In genomic region chr7:37388843-37389702, GRCm38 (mm10) we compare ENCODE assay signal across 10 mouse cellular contexts.
DNase-seq lines count a peak whose midpoint lies in the region; ATAC-seq lines count a peak whose summit lies in the region.
"Had no signal": no experiment of that assay in that cellular context is flagged by ENCODE, and none has a peak within 500 bp of the region (broad histone marks: within the 10 kb centered on the region; RNA-seq: fewer than 3 reads in every experiment).

No protein-coding gene starts in this region.

- peaks cover 4% of the 10 kb centered on the region; the same call in 1 of the 2 replicates for H3K4me1 ChIP-seq in forebrain, embryonic 14.5 days (ENCODE audit: control insufficient read depth, insufficient read depth, low read length)
- H3K4me1 ChIP-seq: liver, embryonic 12.5 days had no signal

- DNase-seq in cerebellum, adult 18-20 months, result peak; percentile 66 to 75
- DNase-seq in forebrain, embryonic 14.5 days (ENCODE audit: low spot score), result no peak
- peak; percentile 65 to 80 for DNase-seq in layer of hippocampus, adult 8-10 months (ENCODE audit: low spot score in 2 of 2)
- no peak for DNase-seq in ovary, postnatal 36 days (ENCODE audit: low spot score)
- no peak for DNase-seq in kidney, adult 8-10 months
- no peak for DNase-seq in kidney, postnatal 14 days
- DNase-seq: heart, postnatal 4 days had no signal

- no peak overlapping the region for H3K27ac ChIP-seq in forebrain, embryonic 14.5 days (ENCODE audit: low read depth, low read length)
- H3K27ac ChIP-seq: liver, embryonic 12.5 days had no signal

- no peaks in the 10 kb centered on the region for H3K36me3 ChIP-seq in forebrain, embryonic 14.5 days (ENCODE audit: control insufficient read depth, insufficient read depth, low read length)
- H3K36me3 ChIP-seq: liver, embryonic 12.5 days had no signal

- H3K4me3 ChIP-seq in forebrain, embryonic 14.5 days (ENCODE audit: low read depth, low read length), result no peak overlapping the region
- H3K4me3 ChIP-seq: liver, embryonic 12.5 days had no signal

- no peaks in the 10 kb centered on the region for H3K27me3 ChIP-seq in forebrain, embryonic 14.5 days (replicated peaks; ENCODE audit: control insufficient read depth, insufficient read depth, low read length)
- H3K27me3 ChIP-seq: liver, embryonic 12.5 days had no signal

- no peaks in the 10 kb centered on the region for H3K9me3 ChIP-seq in forebrain, embryonic 14.5 days (replicated peaks; ENCODE audit: control insufficient read depth, low read length)
- H3K9me3 ChIP-seq: liver, embryonic 12.5 days had no signal

- no peak overlapping the region for H3K9ac ChIP-seq in forebrain, embryonic 14.5 days (ENCODE audit: low read length)
- H3K9ac ChIP-seq: liver, embryonic 12.5 days had no signal

- H3K4me2 ChIP-seq in forebrain, embryonic 14.5 days (ENCODE audit: low read length), result no peak overlapping the region
- H3K4me2 ChIP-seq: liver, embryonic 12.5 days had no signal

- peak; percentile 59 for ATAC-seq in cerebellum, adult (ENCODE audit: insufficient number of reproducible peaks, low FRiP score, low TSS enrichment)
- peak; percentile 26; the same call in 1 of the 2 replicates for ATAC-seq in forebrain, embryonic 14.5 days
- ATAC-seq: liver, embryonic 12.5 days; midbrain, embryonic 16.5 days had no signal

- 75% methylated on average over 22 of the region's 22 CpGs for WGBS in forebrain, embryonic 14.5 days

Comparison
In these comparisons a context has a peak if more than half of its experiments do, and no peak if none do; other contexts are left out.
1. DNase-seq: peak in cerebellum, adult 18-20 months (2 of 2) and layer of hippocampus, adult 8-10 months (2 of 2); none in forebrain, embryonic 14.5 days (single experiment), ovary, postnatal 36 days (single experiment), kidney, adult 8-10 months (0 of 2) and kidney, postnatal 14 days (single experiment).